Mouse (Mus musculus) limb, embryonic 12.5 days (tissue): ENCODE results near the gene Tax1bp1. TPM values are rescaled to one million over a fixed set of nuclear protein-coding genes. Genes with fewer than 3 reads are reported as not detected.

Experiments used
- ATAC-seq: fragments of 200-750 bp; cut with Nextera tagmentation; 2 replicates; pipeline ENCODE4 v1.8.0; 2017; ENCODE audit warnings: low read depth, moderate TSS enrichment; ENCODE audit not compliant: insufficient number of reproducible peaks, insufficient read depth, low FRiP score, low TSS enrichment
- H3K27ac ChIP-seq: fragments of 300-500 bp; sonication (generic); 2 replicates; pipeline ENCODE4 v1.5.1; 2016; ENCODE audit warnings: mild to moderate bottlenecking, moderate library complexity
- H3K27me3 ChIP-seq: fragments of 300-500 bp; sonication (generic); 2 replicates; pipeline ENCODE4 v1.6.1; 2016; ENCODE audit warnings: mild to moderate bottlenecking, moderate library complexity
- H3K36me3 ChIP-seq: fragments of 300-500 bp; sonication (generic); 2 replicates; pipeline ENCODE4 v1.6.1; 2016; ENCODE audit warnings: mild to moderate bottlenecking, moderate library complexity
- H3K4me1 ChIP-seq: fragments of 300-500 bp; sonication (generic); replicated peaks from 2 replicates; pipeline ENCODE4 v1.6.1; 2016
- H3K4me2 ChIP-seq: fragments of 300-500 bp; sonication (generic); 2 replicates; pipeline ENCODE4 v1.6.1; 2016; ENCODE audit warnings: mild to moderate bottlenecking, moderate library complexity
- H3K4me3 ChIP-seq: fragments of 300-500 bp; sonication (generic); replicated peaks from 2 replicates; pipeline ENCODE4 v1.5.1; 2016; ENCODE audit warnings: mild to moderate bottlenecking
- H3K9ac ChIP-seq: fragments of 300-500 bp; sonication (generic); replicated peaks from 2 replicates; pipeline ENCODE4 v1.6.1; 2016; ENCODE audit warnings: mild to moderate bottlenecking, moderate library complexity
- H3K9me3 ChIP-seq: fragments of 300-500 bp; sonication (generic); 2 replicates; pipeline ENCODE4 v1.6.1; 2016; ENCODE audit warnings: mild to moderate bottlenecking, moderate library complexity
- WGBS: fragments of 180-500 bp; shearing (Covaris S2); methylation state at CpG from one replicate; pipeline ENCODE4 v1.1.7; 2016; 5-methylcytosine and 5-hydroxymethylcytosine counted together
- polyA plus RNA-seq: library from polyadenylated mRNA; unstranded; fragments of >200 nt; fragmentation: Nextera tagmentation; extraction: Ambion mirVana; gene quantifications from 2 replicates; pipeline ENCODE4 v1.2.1, GENCODE M21; 2016

Gene Tax1bp1
- polyA plus RNA-seq, 1 experiment from 2014 or later = 157 TPM

GRCm38 (mm10) chr6:52707815-52708214 is 5.7 kb upstream of the Tax1bp1 start:
- whole genome bisulfite sequencing = 89% methylated on average over 5 of the region's 5 CpGs
- H3K36me3 ChIP-seq = no peaks in the 10 kb centered on the region
- H3K9me3 ChIP-seq = no peaks in the 10 kb centered on the region
- H3K27me3 ChIP-seq = no peaks in the 10 kb centered on the region
- no peak overlapping the region for H3K4me2 ChIP-seq
- no peak overlapping the region for H3K9ac ChIP-seq
- H3K4me3 ChIP-seq = no peak overlapping the region
- H3K27ac ChIP-seq = no peak overlapping the region
- no peak for ATAC-seq
- H3K4me1 ChIP-seq = no peaks in the 10 kb centered on the region

DNA sequence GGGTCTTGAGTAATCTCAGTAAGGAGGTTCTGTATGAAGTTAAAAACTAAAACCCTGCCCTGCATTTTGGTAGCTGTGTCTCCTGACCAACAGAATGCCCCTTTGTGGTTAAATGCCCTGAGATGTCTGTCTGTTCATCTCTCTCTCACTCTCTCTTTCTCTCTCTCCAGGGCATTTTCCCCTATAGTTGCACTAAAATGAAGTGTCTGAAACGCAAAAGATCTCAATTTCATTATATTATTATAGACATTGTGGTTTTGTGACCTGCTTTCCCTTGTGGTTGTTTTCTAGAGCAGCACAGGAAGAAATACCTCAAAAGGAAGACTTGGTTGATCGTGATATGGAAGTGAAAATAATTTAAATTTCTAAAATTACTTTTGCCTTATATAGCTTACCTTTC is 966 bp upstream of the Tax1bp1 start:
- WGBS = 82% methylated on average over 2 of the region's 2 CpGs
- Histone ChIP-seq H3K4me1 (peaks cover 3% of the 10 kb centered on the region), H3K27me3 (no peaks in the 10 kb centered on the region), H3K9me3 (no peaks in the 10 kb centered on the region), H3K36me3 (no peaks in the 10 kb centered on the region), H3K4me2 (no peak overlapping the region), H3K9ac (no peak overlapping the region), H3K4me3 (no peak overlapping the region), H3K27ac (no peak overlapping the region)
- no peak for ATAC-seq

DNA sequence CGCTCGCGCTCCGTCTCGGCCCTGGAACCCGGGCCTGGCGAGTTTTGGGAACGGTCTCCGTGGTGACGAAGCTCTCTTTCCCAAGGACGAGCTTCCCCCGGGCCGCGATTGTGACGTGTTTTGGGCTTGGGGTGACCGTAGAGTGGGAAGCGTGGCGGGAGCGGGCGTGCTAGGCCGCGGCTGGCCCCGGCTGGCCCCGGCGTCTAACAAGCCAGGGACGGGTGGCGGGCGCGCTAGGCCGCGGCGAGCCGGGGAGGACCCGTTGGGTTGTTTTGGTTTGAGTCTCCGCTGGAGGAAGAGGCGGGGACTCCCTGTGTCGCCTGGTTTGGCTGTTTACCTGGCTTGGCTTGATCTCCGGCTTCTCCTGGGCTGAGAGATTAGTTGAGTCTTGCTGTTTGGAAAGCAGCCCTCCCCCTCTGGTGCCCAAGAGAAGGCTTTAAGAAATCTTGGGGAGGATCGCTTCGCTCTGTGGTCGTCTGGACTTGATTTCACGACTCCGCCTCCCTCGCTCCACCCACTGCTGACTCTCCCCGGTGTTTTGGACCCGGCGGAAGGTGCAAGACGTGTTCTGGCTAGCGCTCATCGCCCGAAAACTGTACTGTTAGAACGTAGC is 474 bp downstream of the Tax1bp1 start:
- H3K4me3 ChIP-seq = peak overlapping the region; percentile 98
- H3K9me3 ChIP-seq = no peaks in the 10 kb centered on the region
- H3K27ac ChIP-seq = peak overlapping the region; percentile 94
- ATAC-seq = peak; percentile 52; the same call in 1 of the 2 replicates
- no peaks in the 10 kb centered on the region for H3K36me3 ChIP-seq
- peak overlapping the region; percentile 84 for H3K9ac ChIP-seq
- WGBS = under 1% methylated on average over 50 of the region's 52 CpGs
- no peaks in the 10 kb centered on the region for H3K27me3 ChIP-seq
- H3K4me2 ChIP-seq = peak overlapping the region; percentile 62
- peaks cover 3% of the 10 kb centered on the region for H3K4me1 ChIP-seq

DNA sequence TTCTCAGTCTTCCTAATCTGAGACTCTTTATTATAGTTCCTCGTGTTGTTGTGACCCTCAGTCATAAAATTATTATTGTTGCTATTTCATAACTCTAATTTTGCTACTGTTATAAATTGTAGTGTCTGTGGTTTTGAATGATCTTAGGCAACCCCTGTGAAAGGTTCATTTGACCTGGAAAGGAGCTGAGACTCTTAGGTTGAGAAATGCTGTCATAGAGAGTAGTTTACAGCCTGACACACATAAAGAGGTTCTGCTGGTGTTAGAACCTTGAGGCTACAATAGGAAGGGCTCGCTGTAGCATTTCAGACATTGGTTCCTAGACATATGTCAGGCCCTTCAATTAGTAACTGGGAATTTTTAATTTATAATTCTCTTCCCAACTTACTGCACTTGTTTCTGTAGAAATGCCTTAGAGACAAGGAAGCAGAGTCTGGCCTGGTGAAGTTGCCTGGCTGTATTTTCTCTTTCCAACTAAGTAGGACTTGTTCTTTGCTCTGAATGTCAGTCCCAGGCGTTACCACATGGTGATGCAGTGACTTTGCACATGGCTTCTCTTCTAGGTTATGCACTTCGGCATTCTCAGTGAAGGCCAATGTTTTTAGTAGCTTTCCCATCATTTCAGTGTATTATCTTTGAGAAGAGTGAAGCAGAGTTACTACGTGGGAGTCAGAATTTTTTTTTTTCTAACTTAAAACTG is 4.1 kb downstream of the Tax1bp1 start:
- WGBS = 79% methylated on average over 5 of the region's 5 CpGs

DNA sequence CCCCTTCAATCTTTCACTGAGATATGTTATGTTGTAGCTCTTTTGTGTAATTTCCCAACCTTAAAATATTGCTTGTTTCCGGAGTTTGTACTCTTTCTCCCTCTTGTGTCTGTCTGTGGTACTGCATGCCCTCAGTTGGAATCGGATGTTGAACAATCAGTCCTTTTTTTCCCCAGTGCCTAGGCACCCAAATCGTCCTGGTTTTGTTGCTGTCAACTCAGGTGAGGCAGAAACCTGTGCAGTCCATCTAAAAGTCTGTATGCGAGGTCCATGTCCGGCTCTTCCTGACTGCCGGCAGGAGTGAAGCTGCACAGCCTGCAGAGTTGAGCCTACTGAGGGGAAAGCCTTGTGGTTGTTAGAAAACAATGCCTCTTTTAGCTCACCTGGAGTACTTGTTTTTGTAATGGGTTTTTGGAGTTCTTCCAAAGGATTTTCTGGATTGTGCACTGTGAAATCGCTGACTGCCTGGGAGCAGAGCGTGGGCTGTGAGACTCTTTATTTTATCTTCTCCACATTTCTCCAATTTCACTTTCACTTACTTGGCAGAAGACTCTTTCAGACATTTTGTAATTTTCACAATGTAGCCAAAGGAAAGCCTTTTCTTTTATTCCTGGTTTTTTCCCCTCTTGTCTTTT is 11.4 kb downstream of the Tax1bp1 start:
- H3K9me3 ChIP-seq = no peaks in the 10 kb centered on the region
- no peak overlapping the region for H3K9ac ChIP-seq
- H3K27ac ChIP-seq = 0 out of 2 replicates have a peak overlapping the region, but pooled peaks have one; percentile 45
- H3K4me2 ChIP-seq = no peak overlapping the region
- 61% methylated on average over 8 of the region's 8 CpGs for WGBS
- peaks cover 38% of the 10 kb centered on the region for H3K36me3 ChIP-seq
- H3K4me1 ChIP-seq = peaks cover 6% of the 10 kb centered on the region
- no peak for ATAC-seq
- no peaks in the 10 kb centered on the region for H3K27me3 ChIP-seq
- H3K4me3 ChIP-seq = no peak overlapping the region

More for the DNA sequence above, 4.1 kb downstream of the Tax1bp1 start:
- Histone ChIP-seq H3K4me1 (peaks cover 3% of the 10 kb centered on the region), H3K4me3 (no peak overlapping the region), H3K36me3 (0 out of 2 replicates have a peak, but pooled peaks cover 8% of the 10 kb centered on the region), H3K27me3 (no peaks in the 10 kb centered on the region), H3K27ac (no peak overlapping the region), H3K4me2 (no peak overlapping the region), H3K9me3 (no peaks in the 10 kb centered on the region), H3K9ac (no peak overlapping the region)
- no peak for ATAC-seq

GRCm38 (mm10) chr6:52730338-52730737 is 16.8 kb downstream of the Tax1bp1 start:
- H3K9ac ChIP-seq = no peak overlapping the region
- no peaks in the 10 kb centered on the region for H3K27me3 ChIP-seq
- H3K9me3 ChIP-seq = no peaks in the 10 kb centered on the region
- H3K27ac ChIP-seq = no peak overlapping the region
- no peak for ATAC-seq
- WGBS = 52% methylated on average over 4 of the region's 4 CpGs
- no peak overlapping the region for H3K4me2 ChIP-seq
- H3K36me3 ChIP-seq = peaks cover 38% of the 10 kb centered on the region
- H3K4me3 ChIP-seq = no peak overlapping the region
- no peaks in the 10 kb centered on the region; the same call in 1 of the 2 replicates for H3K4me1 ChIP-seq

- no peak for ATAC-seq
- Histone ChIP-seq H3K4me3 (no peak overlapping the region), H3K27ac (no peak overlapping the region), H3K27me3 (no peaks in the 10 kb centered on the region), H3K9me3 (no peaks in the 10 kb centered on the region), H3K9ac (no peak overlapping the region), H3K4me1 (no peaks in the 10 kb centered on the region), H3K36me3 (peaks cover 48% of the 10 kb centered on the region), H3K4me2 (no peak overlapping the region)
- WGBS = 95% methylated on average over 2 of the region's 2 CpGs
Measured at GRCm38 (mm10) chr6:52734630-52735029, 21.1 kb downstream of the Tax1bp1 start.

DNA sequence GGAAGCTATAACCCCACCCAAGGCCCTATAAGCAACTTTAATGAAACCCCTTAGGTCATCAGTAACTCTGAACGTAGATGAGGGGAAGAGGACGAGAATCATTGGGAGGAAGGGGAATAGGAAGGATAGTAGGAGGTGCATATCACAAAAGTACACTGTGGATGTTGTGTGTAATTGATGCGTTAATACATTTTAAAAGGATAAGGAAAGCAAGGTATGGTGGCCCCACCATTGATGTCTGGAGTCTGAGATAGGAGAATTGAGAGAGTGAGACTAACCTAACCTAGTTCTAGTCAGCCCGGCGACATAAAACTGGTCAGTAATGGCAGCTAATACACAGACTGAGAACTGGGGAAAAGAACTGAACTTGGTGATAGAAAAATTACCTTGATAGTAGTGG is 39.3 kb downstream of the Tax1bp1 start:
- Histone ChIP-seq H3K4me2 (no peak overlapping the region), H3K9ac (no peak overlapping the region), H3K27ac (no peak overlapping the region), H3K27me3 (no peaks in the 10 kb centered on the region), H3K4me3 (no peak overlapping the region), H3K9me3 (no peaks in the 10 kb centered on the region), H3K36me3 (peaks cover 59% of the 10 kb centered on the region), H3K4me1 (no peaks in the 10 kb centered on the region)
- ATAC-seq = no peak
- 91% methylated on average over 5 of the region's 5 CpGs for WGBS

DNA sequence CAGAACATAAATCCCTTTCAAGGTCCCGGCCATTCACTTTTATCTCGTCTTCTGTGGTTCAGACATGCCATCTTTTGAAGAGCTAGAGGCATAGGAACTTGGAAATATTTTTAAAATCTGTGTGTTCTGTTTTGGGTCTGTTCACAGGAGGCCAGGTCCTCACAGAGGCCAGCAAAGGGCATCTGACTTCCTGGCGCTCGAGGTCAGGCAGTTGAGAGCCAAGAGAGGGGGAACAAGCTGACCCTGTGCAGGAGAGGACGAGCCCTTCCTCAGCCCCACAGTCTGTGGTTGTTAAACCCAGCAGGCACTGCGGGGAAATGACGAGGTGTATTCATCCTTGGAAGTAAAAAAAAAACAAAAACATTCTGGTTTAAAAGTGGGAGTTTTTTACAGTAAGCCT is 51.7 kb downstream of the Tax1bp1 start:
- no peak overlapping the region for H3K4me3 ChIP-seq
- H3K9ac ChIP-seq = no peak overlapping the region
- no peaks in the 10 kb centered on the region for H3K27me3 ChIP-seq
- 49% methylated on average over 7 of the region's 7 CpGs for WGBS
- H3K4me1 ChIP-seq = no peaks in the 10 kb centered on the region
- H3K9me3 ChIP-seq = no peaks in the 10 kb centered on the region
- H3K36me3 ChIP-seq = peaks cover 63% of the 10 kb centered on the region
- ATAC-seq = no peak
- H3K4me2 ChIP-seq = no peak overlapping the region
- no peak overlapping the region for H3K27ac ChIP-seq

GRCm38 (mm10) chr6:52770789-52771188 is 57.3 kb downstream of the Tax1bp1 start:
- no peak overlapping the region for H3K4me2 ChIP-seq
- no peaks in the 10 kb centered on the region for H3K9me3 ChIP-seq
- no peak overlapping the region for H3K27ac ChIP-seq
- peaks cover 18% of the 10 kb centered on the region; the same call in 1 of the 2 replicates for H3K27me3 ChIP-seq
- H3K4me3 ChIP-seq = no peak overlapping the region
- H3K4me1 ChIP-seq = peaks cover 18% of the 10 kb centered on the region
- ATAC-seq = no peak
- peaks cover 34% of the 10 kb centered on the region for H3K36me3 ChIP-seq
- 71% methylated on average over 1 of the region's 1 CpGs for WGBS
- no peak overlapping the region for H3K9ac ChIP-seq

DNA sequence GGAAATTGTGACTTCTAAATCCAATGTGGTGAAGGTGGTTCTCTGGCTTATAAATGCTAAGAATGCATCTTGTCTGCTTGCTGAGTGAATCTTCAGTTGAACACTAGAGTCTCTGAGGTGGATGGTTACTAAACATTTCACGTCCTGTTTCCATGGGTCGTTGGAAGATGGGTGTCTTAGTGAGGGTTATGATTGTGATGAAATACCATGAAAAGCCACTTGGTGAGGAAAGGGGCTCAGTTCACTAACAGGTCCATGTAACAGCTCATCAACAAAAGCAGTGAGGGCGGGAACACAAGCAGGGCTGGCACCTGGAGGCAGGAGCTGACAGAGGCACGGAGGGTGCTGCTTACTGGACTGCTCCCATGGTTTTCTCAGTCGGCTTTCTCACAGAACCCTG is 59.6 kb downstream of the Tax1bp1 start:
- H3K4me1 ChIP-seq = peaks cover 41% of the 10 kb centered on the region
- no peak overlapping the region for H3K4me3 ChIP-seq
- H3K4me2 ChIP-seq = no peak overlapping the region
- no peak overlapping the region for H3K27ac ChIP-seq
- no peak for ATAC-seq
- peaks cover 16% of the 10 kb centered on the region for H3K36me3 ChIP-seq
- 89% methylated on average over 5 of the region's 5 CpGs for WGBS
- H3K9ac ChIP-seq = no peak overlapping the region
- H3K9me3 ChIP-seq = no peaks in the 10 kb centered on the region
- H3K27me3 ChIP-seq = peaks cover 22% of the 10 kb centered on the region; the same call in 1 of the 2 replicates
